Comparison of ENCODE assay signal across 17 mouse cellular contexts in genomic region chr12:86714026-86714425, GRCm38 (mm10). TPM values are rescaled to one million over a fixed set of nuclear protein-coding genes. Genes with fewer than 3 reads are reported as not detected.
DNase-seq lines count a peak whose midpoint lies in the region; TF ChIP-seq lines count a peak whose summit lies in the region.
"Had no signal": no experiment of that assay in that cellular context is flagged by ENCODE, and none has a peak within 500 bp of the region (broad histone marks: within the 10 kb centered on the region; RNA-seq: fewer than 3 reads in every experiment).

No protein-coding gene starts in this region.

- H3K36me3 ChIP-seq in heart, adult 2 months (ENCODE audit: control insufficient read depth, insufficient read depth, low read length) = no peaks in the 10 kb centered on the region
- H3K36me3 ChIP-seq in thymus, adult 2 months (ENCODE audit: control insufficient read depth, insufficient read depth, low read length) = no peaks in the 10 kb centered on the region

- H3K9ac ChIP-seq in heart, adult 2 months (ENCODE audit: low read depth, low read length) = no peak overlapping the region
- H3K9ac ChIP-seq: hindbrain, embryonic 15.5 days had no signal

- no peaks in the 10 kb centered on the region for H3K4me1 ChIP-seq in heart, adult 2 months (ENCODE audit: control insufficient read depth, insufficient read depth, low read length)
- no peaks in the 10 kb centered on the region for H3K4me1 ChIP-seq in embryonic fibroblast, embryonic 13.5 days (ENCODE audit: control insufficient read depth, insufficient read depth, low read length)
- no peaks in the 10 kb centered on the region for H3K4me1 ChIP-seq in thymus, adult 2 months (replicated peaks; ENCODE audit: control insufficient read depth, insufficient read depth, low read length)
- H3K4me1 ChIP-seq: hindbrain, embryonic 15.5 days had no signal

- no peaks in the 10 kb centered on the region for H3K79me2 ChIP-seq in heart, adult 2 months (replicated peaks; ENCODE audit: control insufficient read depth, insufficient read depth, low read length)

- H3K4me3 ChIP-seq in heart, adult 2 months = no peak overlapping the region
- H3K4me3 ChIP-seq in embryonic fibroblast, embryonic 13.5 days (ENCODE audit: insufficient read depth, low read length) = no peak overlapping the region
- no peak overlapping the region for H3K4me3 ChIP-seq in thymus, adult 2 months (ENCODE audit: control insufficient read depth, insufficient read depth, low read length)
- H3K4me3 ChIP-seq: heart, embryonic 10.5 days; hindbrain, embryonic 15.5 days had no signal

- H3K27ac ChIP-seq in heart, adult 2 months = no peak overlapping the region
- H3K27ac ChIP-seq in embryonic fibroblast, embryonic 13.5 days (ENCODE audit: insufficient read depth, low read length) = no peak overlapping the region
- H3K27ac ChIP-seq in thymus, adult 2 months (ENCODE audit: control insufficient read depth, insufficient read depth, low read length) = no peak overlapping the region
- H3K27ac ChIP-seq: heart, embryonic 10.5 days; hindbrain, embryonic 15.5 days; macrophage had no signal

- 58% methylated on average over 5 of the region's 5 CpGs for whole genome bisulfite sequencing in heart, adult 2 months
- WGBS in thymus, adult 2 months = 23% methylated on average over 5 of the region's 5 CpGs

- H3K27me3 ChIP-seq in heart, adult 2 months (ENCODE audit: control insufficient read depth, insufficient read depth, low read length) = no peaks in the 10 kb centered on the region
- H3K27me3 ChIP-seq in thymus, adult 2 months (ENCODE audit: control insufficient read depth, insufficient read depth, low read length) = no peaks in the 10 kb centered on the region
- H3K27me3 ChIP-seq: hindbrain, embryonic 15.5 days had no signal

- intact Hi-C loops in heart, adult 2 months (cut with DNase I) = no loop called here
- intact Hi-C loops in heart, postnatal 10 days (cut with DNase I) = no loop called here

- TF ChIP-seq POLR2A in heart, adult 2 months (IDR thresholded peaks at IDR 0.05; ENCODE audit: insufficient read depth, low read depth, low read length) = no peak
- no peak for TF ChIP-seq POLR2A in embryonic fibroblast, embryonic 13.5 days (IDR thresholded peaks at IDR 0.05; ENCODE audit: low read depth, low read length)
- TF ChIP-seq POLR2A in thymus, adult 2 months (IDR thresholded peaks at IDR 0.05; ENCODE audit: control insufficient read depth, extremely low read depth, insufficient read depth, low read length, poor library complexity) = no peak

- no peak for TF ChIP-seq EP300 in heart, adult 2 months (IDR thresholded peaks at IDR 0.05; ENCODE audit: insufficient read depth, low read depth, low read length)

- peak; percentile 51 for TF ChIP-seq CTCF in heart, adult 2 months (IDR thresholded peaks at IDR 0.05)
- TF ChIP-seq CTCF in embryonic fibroblast, embryonic 13.5 days (IDR thresholded peaks at IDR 0.05; ENCODE audit: borderline replicate concordance, insufficient read depth, low read length) = peak; percentile 31; the same call in 1 of the 2 replicates
- no peak for TF ChIP-seq CTCF in thymus, adult 2 months (IDR thresholded peaks at IDR 0.05; ENCODE audit: borderline replicate concordance, control insufficient read depth, extremely low read depth, insufficient read depth, low read length, poor library complexity)

- no peak for DNase-seq in heart, adult 2 months
- DNase-seq in heart, postnatal 10 days = no peak
- peak; percentile 50 for DNase-seq in 3T3-L1 (ENCODE audit: low read depth, low spot score)
- DNase-seq in ES-CJ7 (ENCODE audit: low read depth, low spot score) = peak; percentile 57
- no peak for DNase-seq in T-cell, adult 2 months (ENCODE audit: low spot score)
- no peak for DNase-seq in thymus, adult 2 months
- no peak for DNase-seq in adrenal gland, postnatal 10 days
- DNase-seq: adrenal gland, postnatal 36 days; kidney, postnatal 4 days; right cerebral cortex, postnatal 14 days had no signal

RNA-seq across cellular contexts. Expression of gene Angel1, which starts 12.2 kb away (rescaled TPM):
- 1 to 10 TPM; 2.7 to 3.5 TPM for total RNA-seq in heart, adult 2 months (2021)
- polyA plus RNA-seq in heart, adult 2 months (2012; rRNA removed) = 6.1 and 7.4 TPM in 2 replicates
- 1 to 10 TPM; 4.8 to 5.6 TPM for total RNA-seq in heart, postnatal 10 days (2021)
- polyA plus RNA-seq in embryonic fibroblast, embryonic 13.5 days (2011; ENCODE audit: insufficient read length, low read depth, missing spikeins) = 2.1 and 2.3 TPM in 2 replicates
- 6.7 and 8.4 TPM in 2 replicates for polyA plus RNA-seq in thymus, adult 2 months (2012; rRNA removed)
- total RNA-seq in adrenal gland, postnatal 10 days (2021) = 1 to 10 TPM; 2.9 to 4.9 TPM

RNA-seq across cellular contexts. Expression of gene Lrrc74a, which starts 20.1 kb away (rescaled TPM):
- total RNA-seq in heart, adult 2 months (2021) = not detected
- not detected in 2 replicates for polyA plus RNA-seq in heart, adult 2 months (2012; rRNA removed)
- not detected for total RNA-seq in heart, postnatal 10 days (2021)
- polyA plus RNA-seq in embryonic fibroblast, embryonic 13.5 days (2011; ENCODE audit: insufficient read length, low read depth, missing spikeins) = not detected in 2 replicates
- 0.08 TPM in 1 of 2 replicates, not detected in the other for polyA plus RNA-seq in thymus, adult 2 months (2012; rRNA removed)
- total RNA-seq in adrenal gland, postnatal 10 days (2021) = not detected
- total RNA-seq: adrenal gland, postnatal 36 days had no signal
- polyA plus RNA-seq: forebrain, embryonic 16.5 days; heart, embryonic 10.5 days; hindbrain, embryonic 15.5 days; limb, embryonic 11.5 days; macrophage; neural tube, embryonic 11.5 days had no signal

RNA-seq across cellular contexts. Expression of gene Vash1, which starts 35.5 kb away (rescaled TPM):
- total RNA-seq in heart, adult 2 months (2021) = 10 to 100 TPM; 10.0 to 14.8 TPM
- polyA plus RNA-seq in heart, adult 2 months (2012; rRNA removed) = 6.4 and 9.3 TPM in 2 replicates
- total RNA-seq in heart, postnatal 10 days (2021) = 10 to 100 TPM; 50.7 to 55.2 TPM
- 1.0 and 1.8 TPM in 2 replicates for polyA plus RNA-seq in embryonic fibroblast, embryonic 13.5 days (2011; ENCODE audit: insufficient read length, low read depth, missing spikeins)
- 3.0 and 3.7 TPM in 2 replicates for polyA plus RNA-seq in thymus, adult 2 months (2012; rRNA removed)
- 10 to 100 TPM; 14.7 to 20.6 TPM for total RNA-seq in adrenal gland, postnatal 10 days (2021)
- polyA plus RNA-seq: macrophage had no signal

Comparison
In these comparisons a context has a peak if more than half of its experiments do, and no peak if none do; other contexts are left out.
1. DNase-seq: peak in 3T3-L1 (single experiment) and ES-CJ7 (single experiment); none in heart, adult 2 months (0 of 2), heart, postnatal 10 days (0 of 2), T-cell, adult 2 months (single experiment), thymus, adult 2 months (single experiment) and adrenal gland, postnatal 10 days (single experiment).